Mouse (Mus musculus) urinary bladder, postnatal 4 days (tissue): ENCODE data around the gene Inpp5f.
"Not testable (repeated sequence)": the region's sequence is repeated elsewhere in the genome, so short reads cannot be mapped to it uniquely, and the experiment has no call there.

Source experiments
- DNase-seq, 2 experiments: peaks; one replicate each; pipeline ENCODE4 v3.0.0; 2021 to 2022; ENCODE audit warnings: low spot score in 2 of 2

The Inpp5f gene

DNA sequence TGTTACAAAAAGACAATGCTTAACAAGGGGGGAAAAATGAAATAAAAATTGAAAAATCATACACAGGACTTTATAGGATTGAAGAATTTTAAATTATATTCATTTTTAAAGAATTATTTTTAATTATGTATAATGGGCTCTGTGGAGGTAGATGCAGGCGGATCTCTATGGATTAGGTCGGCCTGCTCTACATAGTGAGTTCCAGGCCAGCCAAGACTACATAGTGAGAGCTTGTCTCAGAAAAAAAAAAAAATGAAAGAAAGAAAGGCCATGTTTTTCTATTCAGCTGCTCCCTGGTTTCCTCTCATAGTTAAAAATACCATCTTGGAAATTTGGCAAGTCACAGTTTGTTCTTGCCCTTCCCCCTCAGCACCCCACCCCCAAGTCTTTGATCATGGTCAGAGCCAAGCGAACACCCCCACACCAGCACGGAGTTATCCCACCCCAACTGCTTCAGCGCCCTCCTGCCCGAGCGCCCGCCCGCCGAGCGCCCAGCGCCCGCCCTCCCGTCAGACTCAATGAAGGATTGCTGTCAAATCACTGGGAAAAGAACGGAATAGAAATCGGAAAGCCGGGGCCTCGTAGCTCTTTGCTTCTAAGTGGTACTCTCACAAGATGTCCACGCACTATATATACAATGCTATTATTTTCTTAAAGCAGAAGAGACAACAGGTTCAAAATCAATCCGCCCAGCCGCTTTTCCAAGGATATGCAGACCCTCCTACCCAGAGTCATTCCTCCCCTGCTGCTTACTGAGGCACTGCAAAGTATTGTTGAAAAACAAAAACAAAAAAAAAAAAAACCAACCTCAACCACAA, 18.8 kb upstream of the Inpp5f start:
- peak; percentile 27 to 62 for DNase-seq

DNA sequence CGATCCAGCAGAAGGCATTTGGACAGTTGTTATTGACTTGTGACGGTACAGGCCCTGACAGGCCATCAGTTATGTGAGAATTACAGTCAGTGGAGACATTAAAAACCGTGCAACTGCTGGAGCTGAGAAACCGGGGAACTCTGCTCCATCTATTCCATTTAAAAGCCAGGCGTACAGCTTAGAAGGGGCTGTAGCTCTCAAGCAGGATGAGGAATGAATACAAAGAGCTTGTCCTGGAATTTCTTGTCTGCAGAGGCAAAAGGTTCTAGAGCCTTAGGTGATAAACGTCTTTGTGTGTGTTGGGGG, 18.2 kb upstream of the Inpp5f start:
- no peak for DNase-seq

DNA sequence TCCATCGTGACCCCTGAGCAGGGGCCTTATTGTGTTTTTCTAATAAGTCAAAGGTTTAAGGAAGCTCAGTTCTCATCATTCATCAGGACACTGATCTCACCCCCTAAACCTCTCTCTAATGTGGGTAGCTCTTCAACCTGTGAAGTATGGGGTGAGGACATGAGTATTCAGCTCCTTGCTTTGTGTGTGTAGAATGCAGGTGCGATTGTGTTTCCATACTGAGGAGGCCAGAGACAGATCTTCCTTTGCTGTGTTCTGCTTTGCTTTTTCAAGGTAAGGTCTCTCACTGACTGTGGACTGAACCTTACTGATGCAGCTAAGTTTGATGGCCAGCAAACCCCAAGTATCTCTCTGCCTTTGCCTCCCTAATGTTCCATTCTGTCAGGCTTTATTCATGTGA, 14.9 kb upstream of the Inpp5f start:
- no peak for DNase-seq

DNA sequence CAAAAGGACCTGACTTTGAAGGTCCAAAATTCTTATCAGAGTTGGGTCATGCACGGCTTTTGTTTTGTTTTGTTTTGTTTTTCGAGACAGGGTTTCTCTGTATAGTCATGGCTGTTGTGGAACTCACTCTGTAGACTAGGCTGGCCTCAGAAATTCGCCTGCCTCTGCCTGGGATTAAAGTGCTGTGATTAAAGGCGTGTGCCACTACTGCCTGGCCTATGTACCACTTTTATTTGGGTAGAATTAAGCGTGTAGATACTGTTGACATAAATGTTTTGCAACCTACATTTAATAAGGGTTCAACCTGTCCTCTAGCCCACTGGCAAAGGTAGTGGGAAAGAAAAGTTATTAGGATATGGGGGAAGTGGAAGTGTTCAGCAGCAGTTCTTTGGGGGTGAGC, 12.1 kb upstream of the Inpp5f start:
- no peak for DNase-seq

DNA sequence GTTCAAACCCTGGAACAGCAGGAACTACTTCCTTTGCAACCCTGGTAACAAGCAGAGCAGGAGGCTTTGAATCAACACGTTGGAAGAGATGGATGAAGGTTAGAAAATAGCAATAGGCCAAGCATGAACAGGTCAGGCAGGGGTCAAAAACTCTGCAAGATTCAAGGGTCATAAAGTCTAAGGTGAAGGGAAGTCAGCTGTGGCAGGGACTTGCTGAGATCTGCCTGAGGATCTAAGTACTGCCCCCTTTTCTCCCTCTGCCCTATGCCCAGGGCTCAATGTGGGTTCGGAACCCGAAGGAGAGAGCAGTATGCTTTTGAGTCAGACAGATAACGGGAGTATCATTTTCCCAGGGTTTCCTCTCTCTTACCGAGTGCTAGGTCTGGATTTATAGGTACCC, 9.3 kb upstream of the Inpp5f start:
- no peak for DNase-seq

GRCm38 (mm10) chr7:128609936-128610335, 1.2 kb upstream of the Inpp5f start:
- not testable (repeated sequence) for DNase-seq

GRCm38 (mm10) chr7:128610490-128610889, 638 bp upstream of the Inpp5f start:
- no peak for DNase-seq

GRCm38 (mm10) chr7:128611799-128612411, 777 bp downstream of the Inpp5f start:
- no peak for DNase-seq

- no peak for DNase-seq
Observed at GRCm38 (mm10) chr7:128612521-128613181, 1.5 kb downstream of the Inpp5f start.

DNA sequence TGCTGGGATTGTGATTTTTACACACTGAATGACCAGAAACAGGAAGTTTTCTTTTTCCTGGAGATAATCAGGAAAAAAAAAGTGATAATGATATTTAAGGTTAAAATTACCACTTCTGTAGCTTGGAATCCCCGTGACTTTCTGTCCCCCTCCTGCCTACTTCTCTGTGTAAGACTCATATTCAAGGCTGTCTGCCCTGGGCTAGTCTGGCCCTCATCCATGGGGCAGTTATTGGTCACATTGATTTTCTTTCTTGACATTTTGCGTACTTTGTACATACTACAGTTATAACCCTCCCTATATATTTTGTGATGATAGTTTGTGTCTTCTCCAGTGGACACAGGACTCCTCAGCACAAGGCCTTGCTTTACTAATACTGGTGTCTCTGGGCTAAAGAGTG, 2.5 kb downstream of the Inpp5f start:
- DNase-seq, result no peak

GRCm38 (mm10) chr7:128617587-128617986, 6.5 kb downstream of the Inpp5f start:
- DNase-seq, result no peak

- no peak for DNase-seq
Observed at GRCm38 (mm10) chr7:128620178-128620577, 9.1 kb downstream of the Inpp5f start.

DNA sequence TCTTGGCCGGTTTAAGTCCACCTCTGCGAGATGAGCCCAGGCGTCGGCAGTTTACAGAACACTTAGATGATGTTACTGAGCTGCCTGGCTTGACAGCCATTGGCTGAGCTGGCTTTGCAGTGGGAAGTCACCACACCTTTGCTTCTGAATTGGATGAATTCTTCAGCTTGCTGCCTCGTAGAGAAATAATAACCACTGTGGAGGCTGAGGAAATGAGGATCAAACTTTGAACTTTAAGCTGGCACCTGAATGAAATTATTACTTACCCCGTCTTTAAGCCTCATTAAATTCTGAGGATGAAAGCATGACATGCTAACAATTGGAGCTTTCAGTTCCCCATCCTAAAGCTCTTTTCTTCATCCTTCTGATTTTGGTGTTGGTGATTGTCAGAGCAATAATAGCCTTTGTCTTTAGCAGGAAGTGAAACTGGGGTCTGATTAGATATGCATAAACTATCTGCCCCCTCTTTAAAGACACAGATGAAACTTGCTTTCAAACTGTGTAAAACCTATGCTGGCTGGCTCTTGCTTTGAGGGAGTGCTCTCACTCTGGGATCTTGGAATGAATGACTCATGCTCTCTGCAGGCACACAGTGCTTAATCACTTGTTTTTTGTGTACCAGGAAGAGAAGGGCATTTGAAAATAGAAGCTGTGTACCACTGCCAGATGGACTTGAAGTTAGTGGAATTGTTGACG, 11.3 kb downstream of the Inpp5f start:
- no peak for DNase-seq

DNA sequence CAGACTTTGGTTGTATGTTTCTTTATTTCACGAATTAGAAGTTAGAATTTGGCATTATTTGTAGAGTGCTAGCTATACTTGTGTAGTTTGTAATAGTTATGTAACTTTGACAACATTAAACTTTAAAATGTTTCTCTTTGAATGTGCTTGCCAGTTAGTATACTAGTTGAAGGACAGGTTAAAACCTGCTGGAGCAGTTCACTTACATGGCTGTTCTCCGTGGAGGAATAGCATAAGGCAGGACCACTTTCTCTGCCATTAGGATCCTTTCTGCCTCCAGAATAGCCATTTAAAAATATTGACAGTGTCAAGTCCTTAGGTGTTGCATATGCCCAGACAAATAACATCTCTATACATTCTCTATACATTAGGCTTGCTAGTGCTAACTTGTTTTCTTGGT, 11.9 kb downstream of the Inpp5f start:
- no peak for DNase-seq

DNA sequence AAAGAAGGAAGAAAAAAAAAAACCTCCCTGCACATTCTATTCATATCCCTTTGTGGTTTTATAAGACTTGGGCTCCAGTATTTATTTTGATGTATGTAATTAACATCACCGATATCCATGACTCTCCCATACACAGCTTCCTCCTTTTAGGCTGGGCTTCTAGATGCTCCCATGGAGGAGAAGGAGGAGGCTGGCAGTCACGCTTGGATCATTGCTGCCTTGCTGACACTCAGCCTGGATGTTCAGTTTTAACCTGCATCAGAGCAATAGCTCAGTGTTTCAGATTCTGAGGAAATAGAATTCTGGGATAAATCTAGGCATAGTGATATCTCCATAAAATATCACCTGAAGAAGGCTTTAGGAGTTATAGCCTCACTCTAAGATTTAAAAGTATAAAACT, 14.3 kb downstream of the Inpp5f start:
- no peak for DNase-seq

- DNase-seq, result no peak
Observed at GRCm38 (mm10) chr7:128626601-128627000, 15.5 kb downstream of the Inpp5f start.

GRCm38 (mm10) chr7:128627251-128627650, 16.1 kb downstream of the Inpp5f start:
- DNase-seq, result no peak

DNA sequence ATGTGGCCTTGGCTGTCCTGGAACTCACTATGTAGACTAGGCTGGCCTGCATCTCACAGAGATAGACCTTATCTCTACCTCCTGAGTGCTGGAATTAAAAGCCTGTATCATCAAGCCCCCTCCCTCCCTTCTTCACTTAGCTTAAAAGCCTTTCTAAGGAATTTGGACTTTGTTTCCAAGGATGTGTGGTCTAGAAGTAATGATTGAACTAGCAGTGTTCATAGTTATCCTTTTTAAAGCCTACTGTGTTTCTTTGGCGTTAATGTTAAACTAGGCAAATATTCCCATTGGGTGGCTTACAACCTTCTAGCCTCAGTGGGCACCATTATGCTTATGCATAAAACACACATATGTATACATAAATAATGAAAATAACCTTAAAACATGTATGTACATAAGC, 16.6 kb downstream of the Inpp5f start:
- DNase-seq, result no peak

- no peak for DNase-seq
Observed at GRCm38 (mm10) chr7:128633156-128633555, 22.0 kb downstream of the Inpp5f start.

GRCm38 (mm10) chr7:128639925-128640485, 28.9 kb downstream of the Inpp5f start:
- DNase-seq, result no peak

DNA sequence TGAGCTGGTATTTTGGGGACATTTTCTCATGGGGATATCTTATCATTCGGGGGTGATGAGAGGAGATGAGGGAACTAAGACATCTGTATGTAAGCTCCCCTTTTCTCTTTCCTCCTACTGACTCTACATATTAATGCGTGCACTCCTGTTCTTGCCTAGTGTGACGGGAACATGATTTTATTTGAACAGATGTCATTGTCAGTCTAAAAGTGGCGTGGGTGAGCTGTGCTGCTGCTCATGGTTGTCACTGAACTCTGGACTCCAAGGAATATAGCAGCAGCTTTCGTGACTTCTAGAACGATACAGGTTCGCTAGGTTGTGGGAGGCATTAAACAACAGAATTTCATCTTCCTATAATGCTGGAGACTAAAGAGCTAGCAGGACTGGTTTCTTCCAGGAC, 30.4 kb downstream of the Inpp5f start:
- DNase-seq, result no peak

DNA sequence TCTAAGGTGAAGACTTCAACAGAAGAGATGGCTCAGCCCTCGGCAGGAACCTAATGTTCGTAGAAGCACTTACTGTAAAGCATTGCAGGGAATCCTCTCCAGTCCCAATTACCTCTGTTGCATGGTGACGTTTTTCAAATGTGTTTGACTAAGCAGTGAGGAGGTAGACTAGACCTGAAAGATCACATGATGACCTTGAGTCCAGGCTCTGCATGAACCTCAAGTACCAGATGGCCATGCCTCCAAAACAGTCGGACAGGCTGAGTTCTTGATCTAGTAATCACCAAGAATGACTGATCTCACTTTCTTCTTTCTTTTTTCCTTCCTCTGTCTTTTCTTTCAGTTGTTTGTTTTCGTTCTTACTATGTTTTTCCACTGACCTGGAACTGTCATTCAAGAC, 31.3 kb downstream of the Inpp5f start:
- DNase-seq, result no peak
